Mouse (Mus musculus): ENCODE measurements around the gene Ankrd34a. TPM values are rescaled to one million over a fixed set of nuclear protein-coding genes. Genes with fewer than 3 reads are reported as not detected.

Gene Ankrd34a
- polyA plus RNA-seq, 1 experiment from 2014 or later, result not detected

DNA sequence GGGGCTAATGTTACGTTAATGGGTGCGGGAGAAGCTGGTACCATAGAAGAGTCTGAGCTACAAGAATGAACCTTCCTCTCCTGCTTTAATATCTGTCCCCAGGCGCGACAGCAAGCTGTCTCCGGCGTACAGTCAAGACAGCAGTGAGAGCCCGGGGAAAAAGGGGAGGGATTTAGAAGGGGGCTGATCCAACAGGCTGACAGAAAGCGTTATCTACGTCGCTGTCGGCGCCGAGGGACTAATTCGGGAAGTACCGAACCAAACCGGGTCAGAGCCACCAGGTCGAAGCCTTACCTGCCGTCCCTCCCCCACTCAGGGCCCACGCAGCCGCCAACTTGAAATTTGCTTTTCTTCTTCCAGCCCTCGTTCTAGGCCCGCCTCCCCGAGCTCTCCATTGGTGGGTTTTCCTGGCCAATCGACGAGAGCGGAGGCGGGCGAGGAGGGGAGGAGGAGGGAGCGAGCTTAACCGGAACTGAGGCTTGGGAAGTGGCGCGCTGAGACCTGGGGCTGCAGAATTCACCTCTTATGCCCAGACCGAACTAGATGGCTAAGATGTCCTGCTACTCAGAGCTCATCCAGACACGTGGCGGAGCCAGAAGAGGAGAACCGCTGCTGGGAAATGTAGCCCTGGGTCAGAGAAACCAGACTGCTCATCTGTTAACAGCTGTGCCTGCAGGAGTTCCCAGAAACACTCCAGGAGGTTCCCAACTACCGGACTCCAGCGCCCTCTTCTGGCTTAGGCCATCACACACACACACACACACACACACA is 2.5 kb upstream of the Ankrd34a start, which contains the start of gene Polr3gl:
Gene Polr3gl (minus strand): TSS at position 392 of the 771 bp plus-strand sequence.
- DNase-seq (peak; percentile 94), ATAC-seq (peak; percentile 94)
- under 1% methylated on average over 38 of the region's 38 CpGs for WGBS (ENCODE audit: insufficient replicate concordance)
- Histone ChIP-seq H3K4me2 (ENCODE audit: low read depth, low read length) (peak within 1 kb of the TSS; percentile 83), H3K27me3 (ENCODE audit: insufficient read depth, low read length) (peaks cover 42% of the 10 kb centered on the region), H3K36me3 (replicated peaks; ENCODE audit: insufficient read depth, low read length) (no peaks in the 10 kb centered on the region), H3K4me3 (ENCODE audit: low read depth, low read length) (peak within 1 kb of the TSS; percentile 67), H3K4me1 (ENCODE audit: insufficient read depth) (peaks cover 30% of the 10 kb centered on the region), H3K9me3 (ENCODE audit: low read length) (no peaks in the 10 kb centered on the region), H3K27ac (ENCODE audit: low read depth) (peak within 1 kb of the TSS; percentile 75), H3K9ac (replicated peaks) (peak within 1 kb of the TSS; percentile 66)
- TF ChIP-seq EP300 (IDR thresholded peaks at IDR 0.05; ENCODE audit: low read depth), result no peak
- TF ChIP-seq CTCF (IDR thresholded peaks at IDR 0.05; ENCODE audit: low read depth), result peak; percentile 29

DNA sequence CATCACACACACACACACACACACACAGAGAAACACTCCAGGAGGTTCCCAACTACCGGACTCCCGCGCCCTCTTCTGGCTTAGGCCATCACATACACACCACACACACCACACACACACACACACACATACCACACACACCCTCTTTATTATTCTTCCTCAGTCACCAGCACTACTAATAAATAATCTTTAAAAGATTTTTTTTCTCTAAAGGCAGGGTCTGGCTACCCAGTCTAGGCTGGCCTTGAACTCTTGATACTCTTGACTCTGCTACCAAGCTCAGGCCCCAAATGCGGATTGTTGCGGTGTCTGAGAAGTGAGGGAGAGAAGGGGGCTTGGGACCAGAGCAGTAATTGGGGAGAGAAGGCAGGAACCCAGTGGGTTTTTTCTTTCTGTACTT is 1.6 kb upstream of the Ankrd34a start:
- Histone ChIP-seq H3K4me3 (ENCODE audit: low read depth, low read length) (no peak overlapping the region), H3K4me1 (ENCODE audit: insufficient read depth) (peaks cover 30% of the 10 kb centered on the region), H3K9me3 (ENCODE audit: low read length) (no peaks in the 10 kb centered on the region), H3K27ac (ENCODE audit: low read depth) (no peak overlapping the region), H3K9ac (replicated peaks) (no peak overlapping the region), H3K36me3 (replicated peaks; ENCODE audit: insufficient read depth, low read length) (no peaks in the 10 kb centered on the region), H3K27me3 (ENCODE audit: insufficient read depth, low read length) (peaks cover 51% of the 10 kb centered on the region), H3K4me2 (ENCODE audit: low read depth, low read length) (no peak overlapping the region)
- DNase-seq, result no peak
- TF ChIP-seq EP300 (IDR thresholded peaks at IDR 0.05; ENCODE audit: low read depth) (no peak), CTCF (IDR thresholded peaks at IDR 0.05; ENCODE audit: low read depth) (no peak)
- ATAC-seq, result no peak
- WGBS (ENCODE audit: insufficient replicate concordance), result 88% methylated on average over 5 of the region's 5 CpGs

DNA sequence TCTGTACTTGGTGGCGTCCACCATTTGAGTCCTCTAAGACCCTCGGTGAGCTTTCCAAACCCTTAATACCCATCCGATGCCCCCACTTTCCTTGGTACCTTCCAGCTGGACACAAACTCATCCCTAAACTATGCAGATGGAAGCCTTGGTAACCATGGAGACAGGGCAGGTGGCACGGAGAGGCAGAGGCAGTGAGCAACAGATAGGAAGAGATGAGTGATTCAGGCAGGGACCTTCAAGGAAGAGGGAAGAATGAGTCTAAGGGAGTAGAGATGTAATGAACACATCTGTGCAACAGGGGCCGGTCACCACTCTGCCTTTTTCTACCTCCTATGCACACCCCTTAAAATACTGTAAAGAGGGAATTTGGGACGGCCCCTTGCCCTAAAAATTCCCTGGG is 775 bp upstream of the Ankrd34a start:
- no peaks in the 10 kb centered on the region for H3K36me3 ChIP-seq (replicated peaks; ENCODE audit: insufficient read depth, low read length)
- H3K4me2 ChIP-seq (ENCODE audit: low read depth, low read length), result no peak overlapping the region
- H3K4me1 ChIP-seq (ENCODE audit: insufficient read depth), result peaks cover 30% of the 10 kb centered on the region
- TF ChIP-seq CTCF (IDR thresholded peaks at IDR 0.05; ENCODE audit: low read depth), result no peak
- no peak for TF ChIP-seq EP300 (IDR thresholded peaks at IDR 0.05; ENCODE audit: low read depth)
- WGBS (ENCODE audit: insufficient replicate concordance), result 34% methylated on average over 6 of the region's 6 CpGs
- ATAC-seq, result no peak
- H3K4me3 ChIP-seq (ENCODE audit: low read depth, low read length), result no peak overlapping the region
- DNase-seq, result no peak
- no peak overlapping the region for H3K9ac ChIP-seq (replicated peaks)
- H3K27me3 ChIP-seq (ENCODE audit: insufficient read depth, low read length), result peaks cover 57% of the 10 kb centered on the region
- H3K27ac ChIP-seq (ENCODE audit: low read depth), result no peak overlapping the region
- H3K9me3 ChIP-seq (ENCODE audit: low read length), result no peaks in the 10 kb centered on the region

DNA sequence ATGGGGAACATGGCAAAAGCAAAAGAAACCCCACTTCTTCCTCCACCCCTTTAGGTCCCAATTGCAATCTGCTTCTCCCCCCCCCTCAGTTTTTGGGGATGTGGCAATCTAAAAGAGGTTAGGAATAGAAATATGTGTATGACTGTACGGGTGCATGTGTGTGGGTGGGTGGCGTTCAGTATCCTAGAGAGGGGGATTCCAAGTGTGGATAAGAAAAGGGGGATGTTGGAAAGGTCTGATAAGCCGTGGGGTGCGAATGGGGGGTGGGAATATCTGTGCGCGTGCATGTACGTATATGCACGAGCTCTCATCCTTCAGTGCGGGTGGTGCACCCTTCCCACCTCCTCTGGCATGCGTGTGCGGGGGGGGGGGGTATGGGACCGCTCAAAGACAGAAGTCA is 419 bp downstream of the Ankrd34a start:
- H3K4me2 ChIP-seq (ENCODE audit: low read depth, low read length), result peak overlapping the region; percentile 68
- H3K36me3 ChIP-seq (replicated peaks; ENCODE audit: insufficient read depth, low read length), result no peaks in the 10 kb centered on the region
- peaks cover 66% of the 10 kb centered on the region for H3K27me3 ChIP-seq (ENCODE audit: insufficient read depth, low read length)
- H3K4me1 ChIP-seq (ENCODE audit: insufficient read depth), result peaks cover 30% of the 10 kb centered on the region
- H3K9ac ChIP-seq (replicated peaks), result no peak overlapping the region
- ATAC-seq (no peak), DNase-seq (no peak)
- WGBS (ENCODE audit: insufficient replicate concordance), result 6% methylated on average over 9 of the region's 12 CpGs
- H3K4me3 ChIP-seq (ENCODE audit: low read depth, low read length), result peak overlapping the region; percentile 41
- no peaks in the 10 kb centered on the region for H3K9me3 ChIP-seq (ENCODE audit: low read length)
- TF ChIP-seq CTCF (IDR thresholded peaks at IDR 0.05; ENCODE audit: low read depth) (no peak), EP300 (IDR thresholded peaks at IDR 0.05; ENCODE audit: low read depth) (no peak)
- H3K27ac ChIP-seq (ENCODE audit: low read depth), result no peak overlapping the region

DNA sequence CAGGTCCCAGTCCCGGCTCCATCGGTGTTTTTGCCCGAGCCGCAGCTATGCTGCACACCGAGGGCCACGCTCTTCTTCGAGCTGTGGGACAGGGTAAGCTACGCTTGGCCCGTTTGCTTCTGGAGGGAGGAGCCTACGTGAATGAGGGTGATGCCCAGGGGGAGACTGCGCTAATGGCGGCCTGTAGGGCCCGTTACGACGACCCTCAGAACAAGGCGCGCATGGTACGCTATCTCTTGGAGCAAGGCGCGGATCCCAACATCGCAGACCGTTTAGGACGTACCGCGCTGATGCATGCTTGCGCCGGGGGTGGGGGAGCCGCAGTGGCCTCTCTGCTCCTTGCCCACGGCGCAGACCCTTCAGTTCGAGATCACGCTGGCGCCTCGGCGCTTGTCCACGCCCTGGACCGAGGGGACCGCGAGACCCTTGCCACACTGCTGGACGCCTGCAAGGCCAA is 1.0 kb downstream of the Ankrd34a start:
- peak overlapping the region; percentile 41 for H3K4me3 ChIP-seq (ENCODE audit: low read depth, low read length)
- no peak for DNase-seq
- H3K9ac ChIP-seq (replicated peaks), result peak overlapping the region; percentile 50; the same call in 1 of the 2 replicates
- peaks cover 25% of the 10 kb centered on the region for H3K4me1 ChIP-seq (ENCODE audit: insufficient read depth)
- H3K36me3 ChIP-seq (replicated peaks; ENCODE audit: insufficient read depth, low read length), result no peaks in the 10 kb centered on the region
- H3K9me3 ChIP-seq (ENCODE audit: low read length), result no peaks in the 10 kb centered on the region
- peak overlapping the region; percentile 68 for H3K4me2 ChIP-seq (ENCODE audit: low read depth, low read length)
- H3K27me3 ChIP-seq (ENCODE audit: insufficient read depth, low read length), result peaks cover 67% of the 10 kb centered on the region
- H3K27ac ChIP-seq (ENCODE audit: low read depth), result no peak overlapping the region
- ATAC-seq, result no peak
- TF ChIP-seq EP300 (IDR thresholded peaks at IDR 0.05; ENCODE audit: low read depth) (no peak), CTCF (IDR thresholded peaks at IDR 0.05; ENCODE audit: low read depth) (no peak)
- under 1% methylated on average over 40 of the region's 40 CpGs for WGBS (ENCODE audit: insufficient replicate concordance)

DNA sequence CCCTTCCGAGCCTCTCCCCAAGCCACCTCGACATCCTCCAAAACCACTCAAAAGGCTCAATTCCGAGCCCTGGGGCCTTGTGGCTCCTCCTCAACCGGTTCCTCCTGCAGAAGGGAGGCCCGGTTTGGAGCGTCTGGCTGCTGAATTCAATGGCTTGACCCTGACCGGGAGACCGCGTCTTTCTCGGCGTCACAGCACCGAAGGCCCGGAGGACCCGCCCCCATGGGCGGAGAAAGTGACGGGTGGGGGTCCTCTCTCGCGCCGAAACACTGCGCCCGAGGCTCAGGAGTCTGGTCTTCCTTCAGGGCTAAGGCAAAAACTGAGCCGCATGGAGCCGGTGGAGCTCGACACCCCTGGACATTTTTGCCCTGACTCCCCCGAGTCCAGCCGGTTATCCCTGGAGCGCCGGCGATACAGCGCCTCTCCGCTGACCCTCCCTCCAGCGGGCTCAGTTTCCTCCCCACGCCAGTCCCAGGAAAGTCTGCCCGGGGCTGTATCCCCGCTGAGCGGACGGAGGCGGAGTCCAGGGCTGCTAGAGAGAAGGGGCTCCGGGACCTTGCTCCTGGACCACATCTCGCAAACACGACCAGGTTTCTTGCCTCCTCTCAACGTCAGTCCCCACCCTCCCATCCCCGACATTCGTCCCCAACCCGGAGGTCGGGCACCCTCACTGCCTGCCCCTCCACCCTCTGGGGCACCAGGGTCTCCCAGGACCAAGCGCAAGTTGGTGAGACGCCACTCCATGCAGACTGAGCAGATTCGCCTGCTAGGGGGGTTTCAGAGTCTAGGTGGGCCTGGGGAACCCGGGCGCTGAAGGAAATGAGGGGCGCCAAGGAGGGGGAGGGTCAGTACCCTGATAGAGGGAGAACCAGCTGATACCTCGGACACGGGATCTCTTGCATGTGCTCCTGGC is 2.0 kb downstream of the Ankrd34a start:
- 5% methylated on average over 50 of the region's 54 CpGs for WGBS (ENCODE audit: insufficient replicate concordance)
- no peak overlapping the region for H3K27ac ChIP-seq (ENCODE audit: low read depth)
- no peaks in the 10 kb centered on the region for H3K9me3 ChIP-seq (ENCODE audit: low read length)
- no peak for TF ChIP-seq CTCF (IDR thresholded peaks at IDR 0.05; ENCODE audit: low read depth)
- TF ChIP-seq EP300 (IDR thresholded peaks at IDR 0.05; ENCODE audit: low read depth), result no peak
- peak overlapping the region; percentile 50 for H3K9ac ChIP-seq (replicated peaks)
- H3K36me3 ChIP-seq (replicated peaks; ENCODE audit: insufficient read depth, low read length), result no peaks in the 10 kb centered on the region
- peaks cover 67% of the 10 kb centered on the region for H3K27me3 ChIP-seq (ENCODE audit: insufficient read depth, low read length)
- peak overlapping the region; percentile 68 for H3K4me2 ChIP-seq (ENCODE audit: low read depth, low read length)
- H3K4me3 ChIP-seq (ENCODE audit: low read depth, low read length), result peak overlapping the region; percentile 41
- ATAC-seq, result no peak
- peak; percentile 36 for DNase-seq
- peaks cover 21% of the 10 kb centered on the region for H3K4me1 ChIP-seq (ENCODE audit: insufficient read depth)
